Mouse (Mus musculus) MEL (cell line): ENCODE measurements at regions not wholly inside any gene's neighbourhood (a gene's known extent, or its start where the extent isn't known, plus 50 kb on each side); places are given as distances from the start of the nearest gene placed in this dataset.

Experiments
- DNase-seq: peaks from one replicate; pipeline ENCODE4 v3.0.0; 2011; ENCODE audit warnings: low read depth, low spot score
- H3K27ac ChIP-seq: 2 replicates; pipeline ENCODE4 v1.5.1; 2012; ENCODE audit warnings: low read depth, mild to moderate bottlenecking, control low read depth, low read length, moderate library complexity; ENCODE audit not compliant: control insufficient read depth
- H3K27me3 ChIP-seq, 2 experiments: fragments of 150-350 bp in 1 of 2; sonication (generic) in 1 of 2; 2 replicates each; pipeline ENCODE4 v1.6.1; 2012; ENCODE audit warnings: low read length in 2 of 2, mild to moderate bottlenecking in 2 of 2, improper control_type of control experiment in 1 of 2, moderate library complexity in 1 of 2; ENCODE audit not compliant: insufficient read depth in 2 of 2, control insufficient read depth in 1 of 2
- H3K36me3 ChIP-seq, 2 experiments: 2 replicates each; pipeline ENCODE4 v1.6.1; 2012 to 2014; ENCODE audit warnings: low read length in 2 of 2, improper control_type of control experiment in 1 of 2, inconsistent platforms in 1 of 2, mild to moderate bottlenecking in 1 of 2; ENCODE audit not compliant: insufficient read depth in 2 of 2, control insufficient read depth in 1 of 2
- H3K4me1 ChIP-seq, 2 experiments: fragments of 150-350 bp in 1 of 2; sonication (generic) in 1 of 2; 2 replicates each; pipeline ENCODE4 v1.6.1; 2012; ENCODE audit warnings: low read length in 2 of 2, improper control_type of control experiment in 1 of 2, mild to moderate bottlenecking in 1 of 2; ENCODE audit not compliant: insufficient read depth in 2 of 2, control insufficient read depth in 1 of 2
- H3K4me3 ChIP-seq, 2 experiments: fragments of 150-350 bp in 1 of 2; sonication (generic) in 1 of 2; 2 replicates each; pipeline ENCODE4 v1.5.1; 2012; ENCODE audit warnings: low read depth in 2 of 2, low read length in 2 of 2, mild to moderate bottlenecking in 2 of 2, moderate library complexity in 2 of 2, control low read depth in 1 of 2, improper control_type of control experiment in 1 of 2; ENCODE audit not compliant: control insufficient read depth in 1 of 2, insufficient read depth in 1 of 2
- H3K79me2 ChIP-seq: 2 replicates; pipeline ENCODE4 v1.6.1; 2012; ENCODE audit warnings: mild to moderate bottlenecking, low read length, moderate library complexity; ENCODE audit not compliant: control insufficient read depth, poor library complexity, insufficient read depth
- H3K9ac ChIP-seq: 2 replicates; pipeline ENCODE4 v1.6.1; 2012; ENCODE audit warnings: low read depth, mild to moderate bottlenecking, control low read depth, low read length, moderate library complexity; ENCODE audit not compliant: control insufficient read depth, poor library complexity, severe bottlenecking
- H3K9me3 ChIP-seq: fragments of 150-350 bp; sonication (generic); replicated peaks from 2 replicates; pipeline ENCODE4 v1.6.1; 2012; ENCODE audit warnings: mild to moderate bottlenecking, low read length, improper control_type of control experiment, moderate library complexity; ENCODE audit not compliant: insufficient read depth
- CHD2 ChIP-seq: IDR thresholded peaks from 2 replicates; pipeline ENCODE4 v1.6.1; 2011; ENCODE audit warnings: low read length, improper control_type of control experiment
- CTCF ChIP-seq, 3 experiments: IDR thresholded peaks in 2 of 3; conservative IDR thresholded peaks in 1 of 3; 2 replicates each; pipeline ENCODE4 v1.5.1; 2011 to 2012; ENCODE audit warnings: low read length in 3 of 3, low read depth in 2 of 3, mild to moderate bottlenecking in 2 of 3, improper control_type of control experiment in 1 of 3, inconsistent platforms in 1 of 3, mixed read lengths in 1 of 3, moderate library complexity in 1 of 3; ENCODE audit not compliant: control insufficient read depth in 1 of 3, insufficient read depth in 1 of 3, poor library complexity in 1 of 3, severe bottlenecking in 1 of 3
- ETS1 ChIP-seq: IDR thresholded peaks from 2 replicates; pipeline ENCODE4 v1.6.1; 2012; ENCODE audit warnings: low read depth, mild to moderate bottlenecking, inconsistent platforms, low read length, improper control_type of control experiment, moderate library complexity
- MAX ChIP-seq: IDR thresholded peaks from 2 replicates; pipeline ENCODE4 v1.6.1; 2011; ENCODE audit warnings: low read length, improper control_type of control experiment
- MAZ ChIP-seq: IDR thresholded peaks from 2 replicates; pipeline ENCODE4 v1.6.1; 2012; ENCODE audit warnings: low read depth, mild to moderate bottlenecking, inconsistent platforms, low read length, improper control_type of control experiment
- MEF2A ChIP-seq: IDR thresholded peaks from 2 replicates; pipeline ENCODE4 v1.6.1; 2014; ENCODE audit warnings: low read depth, mild to moderate bottlenecking, inconsistent platforms, low read length, improper control_type of control experiment; ENCODE audit not compliant: poor library complexity, insufficient replicate concordance, severe bottlenecking; ENCODE audit errors: extremely low read depth
- MYB ChIP-seq: IDR thresholded peaks from 2 replicates; pipeline ENCODE4 v1.6.1; 2011; ENCODE audit warnings: mild to moderate bottlenecking, low read depth, low read length, improper control_type of control experiment
- MYC ChIP-seq: IDR thresholded peaks from 2 replicates; pipeline ENCODE4 v1.6.1; 2011; ENCODE audit warnings: low read depth, mild to moderate bottlenecking, low read length, improper control_type of control experiment, moderate library complexity
- NELFE ChIP-seq: IDR thresholded peaks from 2 replicates; pipeline ENCODE4 v1.6.1; 2011; ENCODE audit warnings: low read depth, low read length, improper control_type of control experiment
- POLR2A ChIP-seq, 2 experiments: IDR thresholded peaks; 2 replicates each; pipeline ENCODE4 v1.6.1; 2011 to 2012; ENCODE audit warnings: low read length in 2 of 2, mild to moderate bottlenecking in 2 of 2, control low read depth in 1 of 2, improper control_type of control experiment in 1 of 2, low read depth in 1 of 2, moderate library complexity in 1 of 2; ENCODE audit not compliant: control insufficient read depth in 1 of 2, insufficient read depth in 1 of 2, poor library complexity in 1 of 2
- POLR2AphosphoS2 ChIP-seq: IDR thresholded peaks from 2 replicates; pipeline ENCODE4 v1.6.1; 2011; ENCODE audit warnings: low read length, improper control_type of control experiment
- POLR2AphosphoS5 ChIP-seq: IDR thresholded peaks from 2 replicates; pipeline ENCODE4 v1.6.1; 2012; ENCODE audit warnings: low read depth, borderline replicate concordance, mild to moderate bottlenecking, inconsistent platforms, low read length, moderate library complexity, mixed read lengths
- RCOR1 ChIP-seq: IDR thresholded peaks from 2 replicates; pipeline ENCODE4 v1.6.1; 2012; ENCODE audit warnings: low read depth, mild to moderate bottlenecking, inconsistent platforms, low read length, improper control_type of control experiment
- TCF12 ChIP-seq: IDR thresholded peaks from 2 replicates; pipeline ENCODE4 v1.6.1; 2014; ENCODE audit warnings: low read depth, mild to moderate bottlenecking, inconsistent platforms, low read length, improper control_type of control experiment, moderate library complexity
- USF2 ChIP-seq, 2 experiments: IDR thresholded peaks; 2 replicates each; pipeline ENCODE4 v1.6.1; 2011 to 2012; ENCODE audit warnings: improper control_type of control experiment in 2 of 2, low read length in 2 of 2, borderline replicate concordance in 1 of 2, inconsistent platforms in 1 of 2, low read depth in 1 of 2, mild to moderate bottlenecking in 1 of 2; ENCODE audit not compliant: insufficient read depth in 1 of 2

- no peaks in the 10 kb centered on the region for H3K79me2 ChIP-seq
Measured at GRCm38 (mm10) chr8:26282156-26282935, 163.0 kb downstream of the Gm45692 start.

GRCm38 (mm10) chr8:26283957-26284356, 164.6 kb downstream of the Gm45692 start:
- DNase-seq, result no peak
- no peaks in the 10 kb centered on the region for H3K27me3 ChIP-seq
- no peak overlapping the region for H3K9ac ChIP-seq
- no peaks in the 10 kb centered on the region for H3K79me2 ChIP-seq
- H3K27ac ChIP-seq, result no peak overlapping the region
- no peaks in the 10 kb centered on the region for H3K4me1 ChIP-seq
- TF ChIP-seq RCOR1, result no peak
- no peak for TF ChIP-seq POLR2AphosphoS5
- no peak for TF ChIP-seq NELFE
- TF ChIP-seq MYC, result no peak
- no peak for TF ChIP-seq USF2 (IDR thresholded peaks at IDR 0.05; ENCODE audit: borderline replicate concordance in 1 of 2, insufficient read depth in 1 of 2, low read depth in 1 of 2, low read length in 2 of 2)
- no peak for TF ChIP-seq ETS1
- TF ChIP-seq MAX, result no peak
- no peak for TF ChIP-seq POLR2A (IDR thresholded peaks at IDR 0.05; ENCODE audit: control insufficient read depth in 1 of 2, insufficient read depth in 1 of 2, low read depth in 1 of 2, low read length in 2 of 2, poor library complexity in 1 of 2)
- no peaks in the 10 kb centered on the region for H3K9me3 ChIP-seq
- no peak overlapping the region for H3K4me3 ChIP-seq
- no peaks in the 10 kb centered on the region for H3K36me3 ChIP-seq

More at GRCm38 (mm10) chr8:26282156-26282935, 163.0 kb downstream of the Gm45692 start:
- Histone ChIP-seq H3K27me3 (no peaks in the 10 kb centered on the region), H3K36me3 (no peaks in the 10 kb centered on the region), H3K9me3 (no peaks in the 10 kb centered on the region), H3K9ac (no peak overlapping the region), H3K27ac (no peak overlapping the region), H3K4me3 (no peak overlapping the region), H3K4me1 (no peaks in the 10 kb centered on the region)
- no peak for DNase-seq
- TF ChIP-seq POLR2AphosphoS2, result no peak
- TF ChIP-seq CTCF (IDR thresholded peaks at IDR 0.05 in 2 of 3, conservative IDR thresholded peaks at IDR 0.05 in 1 of 3; ENCODE audit: control insufficient read depth in 1 of 3, insufficient read depth in 1 of 3, low read depth in 2 of 3, low read length in 3 of 3, poor library complexity in 1 of 3, severe bottlenecking in 1 of 3), result no peak
- TF ChIP-seq CHD2, result no peak
- TF ChIP-seq TCF12, result no peak
- no peak for TF ChIP-seq POLR2A (IDR thresholded peaks at IDR 0.05; ENCODE audit: control insufficient read depth in 1 of 2, insufficient read depth in 1 of 2, low read depth in 1 of 2, low read length in 2 of 2, poor library complexity in 1 of 2)
- no peak for TF ChIP-seq MEF2A
- no peak for TF ChIP-seq MYB
- no peak for TF ChIP-seq POLR2AphosphoS5
- no peak for TF ChIP-seq MAZ
- TF ChIP-seq RCOR1, result no peak
